Mouse (Mus musculus) cerebellum, postnatal 14 days (tissue): Measurements from ENCODE around the gene Rtraf.

ENCODE experiments used
- DNase-seq, 2 experiments: peaks; one replicate each; pipeline ENCODE4 v3.0.0; 2021; ENCODE audit warnings: mixed read lengths in 2 of 2

The Rtraf gene

GRCm38 (mm10) chr14:19796541-19797304 is 26.9 kb downstream of the Rtraf start:
- no peak for DNase-seq

GRCm38 (mm10) chr14:19794881-19795280 is 28.7 kb downstream of the Rtraf start:
- DNase-seq = no peak

GRCm38 (mm10) chr14:19788443-19788842 is 35.2 kb downstream of the Rtraf start:
- no peak for DNase-seq

GRCm38 (mm10) chr14:19785797-19786588 is 37.6 kb downstream of the Rtraf start:
- DNase-seq = no peak

GRCm38 (mm10) chr14:19777945-19778344 is 45.7 kb downstream of the Rtraf start:
- no peak for DNase-seq

GRCm38 (mm10) chr14:19777365-19777764 is 46.3 kb downstream of the Rtraf start:
- no peak for DNase-seq

GRCm38 (mm10) chr14:19776890-19777289 is 46.7 kb downstream of the Rtraf start:
- peak; percentile 24 to 58 for DNase-seq

- no peak for DNase-seq
Measured at GRCm38 (mm10) chr14:19776179-19776578, 47.4 kb downstream of the Rtraf start.

- DNase-seq = no peak
Measured at GRCm38 (mm10) chr14:19775491-19775890, 48.1 kb downstream of the Rtraf start.

- no peak for DNase-seq
Measured at GRCm38 (mm10) chr14:19774036-19774628, 49.5 kb downstream of the Rtraf start.

GRCm38 (mm10) chr14:19771173-19771572 is 52.5 kb downstream of the Rtraf start:
- DNase-seq = no peak

GRCm38 (mm10) chr14:19769441-19770200 is 54.0 kb downstream of the Rtraf start:
- DNase-seq = no peak

- DNase-seq = no peak
Measured at GRCm38 (mm10) chr14:19768648-19769047, 55.0 kb downstream of the Rtraf start.

- DNase-seq = no peak
Measured at GRCm38 (mm10) chr14:19766380-19766649, 57.3 kb downstream of the Rtraf start.

GRCm38 (mm10) chr14:19765539-19766379 is 57.9 kb downstream of the Rtraf start:
- no peak for DNase-seq

GRCm38 (mm10) chr14:19764331-19764730 is 59.3 kb downstream of the Rtraf start:
- no peak for DNase-seq

GRCm38 (mm10) chr14:19763527-19763926 is 60.1 kb downstream of the Rtraf start:
- DNase-seq = peak in 1 of 2 experiments; percentile 6

- DNase-seq = no peak
Measured at GRCm38 (mm10) chr14:19762014-19762413, 61.6 kb downstream of the Rtraf start.
